In the genomic region with DNA sequence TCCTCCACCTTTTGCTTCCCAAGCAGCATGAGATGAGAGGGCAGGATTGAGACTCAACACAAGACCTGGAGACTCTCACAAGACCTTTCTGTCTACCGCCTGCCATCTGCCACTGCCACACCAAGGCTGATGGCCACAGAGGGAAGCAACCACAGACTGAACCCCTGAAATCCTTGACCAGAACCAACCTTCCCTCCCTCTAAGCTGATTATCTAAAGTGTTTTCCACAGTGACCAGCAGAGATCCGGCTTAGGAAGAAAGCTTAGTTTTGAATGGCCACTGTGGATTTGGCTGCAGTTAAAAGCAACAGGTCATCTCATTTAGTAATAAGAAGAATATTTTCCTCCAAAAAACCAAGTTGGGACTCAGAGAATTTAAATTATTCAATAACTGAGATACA, we compare ENCODE assay signal across 21 mouse cellular contexts.
DNase-seq lines count a peak whose midpoint lies in the region; ATAC-seq and TF ChIP-seq lines count a peak whose summit lies in the region.
"Had no signal": no experiment of that assay in that cellular context is flagged by ENCODE, and none has a peak within 500 bp of the region (broad histone marks: within the 10 kb centered on the region; RNA-seq: fewer than 3 reads in every experiment).

No protein-coding gene starts in this region.

- peak overlapping the region; percentile 30; the same call in 1 of the 2 replicates for H3K27ac ChIP-seq in forebrain, embryonic 10.5 days
- no peak overlapping the region for H3K27ac ChIP-seq in forebrain, embryonic 14.5 days (ENCODE audit: low read depth, low read length)
- H3K27ac ChIP-seq in layer of hippocampus, adult 2 months, result peak overlapping the region; percentile 91
- peak overlapping the region; percentile 82 for H3K27ac ChIP-seq in spleen, adult 2 months (ENCODE audit: insufficient read depth, low read length)
- peak overlapping the region; percentile 44; the same call in 1 of the 2 replicates for H3K27ac ChIP-seq in stomach, embryonic 15.5 days
- H3K27ac ChIP-seq: embryonic facial prominence, embryonic 12.5 days; heart, embryonic 10.5 days; hindbrain, embryonic 12.5 days had no signal

- no peaks in the 10 kb centered on the region for H3K9me3 ChIP-seq in forebrain, embryonic 10.5 days
- H3K9me3 ChIP-seq in forebrain, embryonic 14.5 days (replicated peaks; ENCODE audit: control insufficient read depth, low read length), result no peaks in the 10 kb centered on the region
- no peaks in the 10 kb centered on the region for H3K9me3 ChIP-seq in stomach, embryonic 15.5 days
- H3K9me3 ChIP-seq: embryonic facial prominence, embryonic 12.5 days; G1E; heart, embryonic 10.5 days; hindbrain, embryonic 12.5 days had no signal

- no peak for TF ChIP-seq CTCF in layer of hippocampus, adult 2 months (conservative IDR thresholded peaks at IDR 0.05)
- no peak for TF ChIP-seq CTCF in spleen, adult 2 months (IDR thresholded peaks at IDR 0.05; ENCODE audit: extremely low read depth, insufficient read depth, insufficient read length, insufficient replicate concordance)

- H3K9ac ChIP-seq in forebrain, embryonic 14.5 days (ENCODE audit: low read length), result no peak overlapping the region
- H3K9ac ChIP-seq in stomach, embryonic 15.5 days, result no peak overlapping the region
- H3K9ac ChIP-seq: embryonic facial prominence, embryonic 12.5 days; hindbrain, embryonic 12.5 days had no signal

- 68% methylated on average over 2 of the region's 2 CpGs for WGBS in forebrain, embryonic 10.5 days
- WGBS in forebrain, embryonic 14.5 days, result 70% methylated on average over 2 of the region's 2 CpGs
- WGBS in spleen, adult 2 months, result 94% methylated on average over 2 of the region's 2 CpGs
- 87% methylated on average over 2 of the region's 2 CpGs for WGBS in stomach, embryonic 15.5 days

- no peak overlapping the region for H3K4me2 ChIP-seq in forebrain, embryonic 14.5 days (ENCODE audit: low read length)
- H3K4me2 ChIP-seq in stomach, embryonic 15.5 days, result no peak overlapping the region
- H3K4me2 ChIP-seq: embryonic facial prominence, embryonic 12.5 days; hindbrain, embryonic 12.5 days had no signal

- no peak for DNase-seq in forebrain, embryonic 10.5 days (ENCODE audit: extremely low spot score, low spot score)
- no peak for DNase-seq in forebrain, embryonic 14.5 days (ENCODE audit: low spot score)
- no peak for DNase-seq in layer of hippocampus, adult 2 months (ENCODE audit: low spot score in 2 of 2)
- DNase-seq in layer of hippocampus, adult 11-12 months (ENCODE audit: low spot score), result no peak
- no peak for DNase-seq in spleen, adult 2 months (ENCODE audit: low read depth in 1 of 2, low spot score in 2 of 2)
- DNase-seq in spleen, adult 12 weeks (ENCODE audit: low spot score), result no peak
- no peak for DNase-seq in yolk sac, embryonic 10.5 days (ENCODE audit: low spot score)
- DNase-seq: adrenal gland, adult 8-10 months; cerebellum, adult 11 months; cerebellum, adult 8-10 months; cerebellum, postnatal 14 days; gastrocnemius, postnatal 10 days; heart, adult 18-20 months; heart, postnatal 10 days; heart, postnatal 4 days had no signal

- TF ChIP-seq POLR2A in spleen, adult 2 months (IDR thresholded peaks at IDR 0.05; ENCODE audit: low read depth, low read length), result no peak

- H3K27me3 ChIP-seq in forebrain, embryonic 10.5 days (ENCODE audit: poor library complexity, severe bottlenecking), result no peaks in the 10 kb centered on the region
- no peaks in the 10 kb centered on the region for H3K27me3 ChIP-seq in forebrain, embryonic 14.5 days (replicated peaks; ENCODE audit: control insufficient read depth, insufficient read depth, low read length)
- no peaks in the 10 kb centered on the region for H3K27me3 ChIP-seq in spleen, adult 2 months (ENCODE audit: control insufficient read depth, insufficient read depth, low read length)
- H3K27me3 ChIP-seq in stomach, embryonic 15.5 days (replicated peaks), result no peaks in the 10 kb centered on the region
- H3K27me3 ChIP-seq: embryonic facial prominence, embryonic 12.5 days; hindbrain, embryonic 12.5 days had no signal

- no peaks in the 10 kb centered on the region for H3K36me3 ChIP-seq in forebrain, embryonic 10.5 days (replicated peaks)
- H3K36me3 ChIP-seq in forebrain, embryonic 14.5 days (ENCODE audit: control insufficient read depth, insufficient read depth, low read length), result no peaks in the 10 kb centered on the region
- no peaks in the 10 kb centered on the region for H3K36me3 ChIP-seq in spleen, adult 2 months (ENCODE audit: control insufficient read depth, insufficient read depth, low read length)
- no peaks in the 10 kb centered on the region for H3K36me3 ChIP-seq in stomach, embryonic 15.5 days
- H3K36me3 ChIP-seq: embryonic facial prominence, embryonic 12.5 days; heart, embryonic 10.5 days; hindbrain, embryonic 12.5 days had no signal

- no peak overlapping the region for H3K4me3 ChIP-seq in forebrain, embryonic 10.5 days
- no peak overlapping the region for H3K4me3 ChIP-seq in forebrain, embryonic 14.5 days (ENCODE audit: low read depth, low read length)
- H3K4me3 ChIP-seq in layer of hippocampus, adult 2 months, result no peak overlapping the region
- no peak overlapping the region for H3K4me3 ChIP-seq in spleen, adult 2 months (ENCODE audit: extremely low read depth, insufficient read depth, insufficient read length)
- no peak overlapping the region for H3K4me3 ChIP-seq in stomach, embryonic 15.5 days (replicated peaks)
- H3K4me3 ChIP-seq: embryonic facial prominence, embryonic 12.5 days; heart, embryonic 10.5 days; hindbrain, embryonic 12.5 days had no signal

- peaks cover 44% of the 10 kb centered on the region for H3K4me1 ChIP-seq in forebrain, embryonic 10.5 days
- H3K4me1 ChIP-seq in forebrain, embryonic 14.5 days (ENCODE audit: control insufficient read depth, insufficient read depth, low read length), result peaks cover 24% of the 10 kb centered on the region
- H3K4me1 ChIP-seq in spleen, adult 2 months (ENCODE audit: control insufficient read depth, insufficient read depth, insufficient read length), result peaks cover 23% of the 10 kb centered on the region
- H3K4me1 ChIP-seq in stomach, embryonic 15.5 days, result peaks cover 10% of the 10 kb centered on the region; the same call in 1 of the 2 replicates

- ATAC-seq in forebrain, embryonic 14.5 days, result no peak
- ATAC-seq in stomach, embryonic 15.5 days (ENCODE audit: insufficient read depth, low FRiP score, low read depth), result no peak
- ATAC-seq: hindbrain, embryonic 16.5 days had no signal
